Mouse (Mus musculus) adrenal gland, postnatal 10 days (tissue): ENCODE measurements at regions not wholly inside any gene's neighbourhood (a gene's known extent, or its start where the extent isn't known, plus 50 kb on each side); places are given as distances from the start of the nearest gene placed in this dataset.
"Not testable (repeated sequence)": the region's sequence is repeated elsewhere in the genome, so short reads cannot be mapped to it uniquely, and the experiment has no call there.

ENCODE experiments used
- DNase-seq: peaks from one replicate; pipeline ENCODE4 v3.0.0; 2021; ENCODE audit warnings: mixed read lengths

DNA sequence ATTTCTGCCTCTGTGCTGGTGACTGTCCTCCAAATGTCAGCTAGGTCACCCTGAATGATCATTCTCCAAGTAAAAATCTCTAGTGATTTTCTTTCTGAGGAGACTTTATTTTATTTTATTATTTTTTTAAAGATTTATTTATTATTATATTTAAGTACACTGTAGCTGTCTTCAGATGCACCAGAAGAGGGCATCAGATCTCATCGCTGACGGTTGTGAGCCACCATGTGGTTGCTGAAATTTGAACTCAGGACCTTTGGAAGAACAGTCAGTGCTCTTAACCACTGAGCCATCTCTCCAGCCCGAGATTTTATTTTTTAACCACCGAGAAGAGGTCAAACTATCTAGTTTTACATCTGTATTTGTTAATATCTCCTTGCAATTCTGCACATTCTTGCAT lies 50.5 kb upstream of the Slc44a3 start:
- not testable (repeated sequence) for DNase-seq
